9 mouse cellular contexts compared by ENCODE assay signal in the genomic region with DNA sequence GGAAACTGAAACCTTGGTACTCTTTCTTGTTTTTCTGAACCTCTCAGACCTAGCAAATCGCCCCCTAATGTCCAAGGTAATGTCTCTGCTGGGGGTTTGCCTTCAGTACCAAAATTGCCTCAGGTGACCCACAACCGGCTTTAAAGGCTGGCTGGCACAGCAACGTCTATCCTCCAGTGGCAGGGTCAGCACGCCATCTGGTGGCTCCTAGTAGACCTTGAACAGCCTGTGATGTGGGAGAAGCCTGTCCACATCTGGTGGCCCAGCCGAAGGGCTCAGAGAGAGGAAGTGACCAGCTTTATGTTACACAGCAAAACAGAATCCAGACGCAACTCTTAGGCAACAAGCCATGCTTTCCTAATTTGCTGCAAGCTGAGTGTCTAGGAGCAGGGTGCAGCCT. TPM values are rescaled to one million over a fixed set of nuclear protein-coding genes. Genes with fewer than 3 reads are reported as not detected.
DNase-seq lines count a peak whose midpoint lies in the region; ATAC-seq and TF ChIP-seq lines count a peak whose summit lies in the region.
"Had no signal": no experiment of that assay in that cellular context is flagged by ENCODE, and none has a peak within 500 bp of the region (broad histone marks: within the 10 kb centered on the region; RNA-seq: fewer than 3 reads in every experiment).

No protein-coding gene starts in this region.

- TF ChIP-seq EP300 in MEL (IDR thresholded peaks at IDR 0.05; ENCODE audit: low read depth in 1 of 2, low read length in 2 of 2): no peak

- ATAC-seq in cerebellum, adult (ENCODE audit: insufficient number of reproducible peaks, low FRiP score, low TSS enrichment): peak; percentile 70; the same call in 1 of the 2 replicates
- peak; percentile 79 for ATAC-seq in frontal cortex, adult (ENCODE audit: low TSS enrichment)
- ATAC-seq in hindbrain, embryonic 16.5 days: peak; percentile 85

- peak; percentile 77 to 96 (median 94) for TF ChIP-seq CTCF in MEL (IDR thresholded peaks at IDR 0.05 in 2 of 3, conservative IDR thresholded peaks at IDR 0.05 in 1 of 3; ENCODE audit: control insufficient read depth in 1 of 3, insufficient read depth in 1 of 3, low read depth in 2 of 3, low read length in 3 of 3, poor library complexity in 1 of 3, severe bottlenecking in 1 of 3)

- 5% methylated on average over 6 of the region's 6 CpGs for WGBS in hindbrain, embryonic 16.5 days

- H3K4me2 ChIP-seq in hindbrain, embryonic 16.5 days (ENCODE audit: low read length): no peak overlapping the region
- H3K4me2 ChIP-seq: limb, embryonic 15.5 days had no signal

- no peaks in the 10 kb centered on the region for H3K79me2 ChIP-seq in MEL (ENCODE audit: control insufficient read depth, insufficient read depth, low read length, poor library complexity)

- H3K9ac ChIP-seq in MEL (ENCODE audit: control insufficient read depth, low read depth, low read length, poor library complexity, severe bottlenecking): no peak overlapping the region
- no peak overlapping the region for H3K9ac ChIP-seq in hindbrain, embryonic 16.5 days (ENCODE audit: low read depth, low read length)
- H3K9ac ChIP-seq: limb, embryonic 15.5 days had no signal

- no peak overlapping the region for H3K27ac ChIP-seq in MEL (ENCODE audit: control insufficient read depth, low read depth, low read length)
- no peak overlapping the region for H3K27ac ChIP-seq in hindbrain, embryonic 16.5 days (ENCODE audit: low read depth, low read length)
- H3K27ac ChIP-seq: limb, embryonic 15.5 days had no signal

- TF ChIP-seq POLR2A in MEL (IDR thresholded peaks at IDR 0.05; ENCODE audit: control insufficient read depth in 1 of 2, insufficient read depth in 1 of 2, low read depth in 1 of 2, low read length in 2 of 2, poor library complexity in 1 of 2): no peak

- H3K4me3 ChIP-seq in MEL (ENCODE audit: control insufficient read depth in 1 of 2, insufficient read depth in 1 of 2, low read depth in 2 of 2, low read length in 2 of 2): no peak overlapping the region
- no peak overlapping the region for H3K4me3 ChIP-seq in hindbrain, embryonic 16.5 days (ENCODE audit: low read length)
- peak overlapping the region; percentile 26 for H3K4me3 ChIP-seq in megakaryocyte, embryonic 14.5 days (replicated peaks)
- H3K4me3 ChIP-seq: limb, embryonic 15.5 days had no signal

- H3K9me3 ChIP-seq in MEL (replicated peaks; ENCODE audit: insufficient read depth, low read length): no peaks in the 10 kb centered on the region
- H3K9me3 ChIP-seq in hindbrain, embryonic 16.5 days (ENCODE audit: control insufficient read depth, low read length): no peaks in the 10 kb centered on the region
- no peaks in the 10 kb centered on the region for H3K9me3 ChIP-seq in megakaryocyte, embryonic 14.5 days
- H3K9me3 ChIP-seq: limb, embryonic 15.5 days had no signal

- no peaks in the 10 kb centered on the region for H3K4me1 ChIP-seq in MEL (ENCODE audit: control insufficient read depth in 1 of 2, insufficient read depth in 2 of 2, low read length in 2 of 2)
- no peaks in the 10 kb centered on the region for H3K4me1 ChIP-seq in hindbrain, embryonic 16.5 days (ENCODE audit: control insufficient read depth, insufficient read depth, low read depth, low read length)
- H3K4me1 ChIP-seq in megakaryocyte, embryonic 14.5 days: peaks cover 21% of the 10 kb centered on the region
- H3K4me1 ChIP-seq: limb, embryonic 15.5 days had no signal

- peak; percentile 79 for DNase-seq in MEL (ENCODE audit: low read depth, low spot score)
- DNase-seq in left cerebral cortex, adult 11 months (ENCODE audit: low spot score): peak; percentile 64
- peak; percentile 86 to 87 for DNase-seq in right cerebral cortex, postnatal 10 days (ENCODE audit: low spot score in 2 of 2)
- DNase-seq in urinary bladder, postnatal 36 days (ENCODE audit: low spot score in 2 of 2): peak; percentile 67 to 82

- peak; percentile 96 for TF ChIP-seq RAD21 in MEL (IDR thresholded peaks at IDR 0.05; ENCODE audit: low read depth, low read length)

- H3K27me3 ChIP-seq in MEL (ENCODE audit: control insufficient read depth in 1 of 2, insufficient read depth in 2 of 2, low read length in 2 of 2): peaks cover 2 to 14% of the 10 kb centered on the region in 2 experiments
- no peaks in the 10 kb centered on the region for H3K27me3 ChIP-seq in hindbrain, embryonic 16.5 days (replicated peaks; ENCODE audit: control insufficient read depth, insufficient read depth, low read length)
- H3K27me3 ChIP-seq in megakaryocyte, embryonic 14.5 days (replicated peaks): peaks cover 78% of the 10 kb centered on the region
- H3K27me3 ChIP-seq: limb, embryonic 15.5 days had no signal

- H3K36me3 ChIP-seq in MEL (ENCODE audit: control insufficient read depth in 1 of 2, insufficient read depth in 2 of 2, low read length in 2 of 2): no peaks in the 10 kb centered on the region; a peak in 1 of 4 replicates
- H3K36me3 ChIP-seq in hindbrain, embryonic 16.5 days (ENCODE audit: control insufficient read depth, insufficient read depth, low read length): no peaks in the 10 kb centered on the region
- no peaks in the 10 kb centered on the region for H3K36me3 ChIP-seq in megakaryocyte, embryonic 14.5 days (replicated peaks; ENCODE audit: low read length)
- H3K36me3 ChIP-seq: limb, embryonic 15.5 days had no signal

TF ChIP-seq in MEL, 35 proteins besides CTCF, POLR2A, EP300 and RAD21:
- TF ChIP-seq ZC3H11A (IDR thresholded peaks at IDR 0.05; ENCODE audit: low read depth, low read length): peak; percentile 88
- TF ChIP-seq E2F4 (IDR thresholded peaks at IDR 0.05; ENCODE audit: borderline replicate concordance, low read depth, low read length): no peak
- TF ChIP-seq NRF1 (IDR thresholded peaks at IDR 0.05; ENCODE audit: insufficient read depth, low read depth, low read length, poor library complexity, severe bottlenecking): no peak
- TF ChIP-seq RCOR1 (IDR thresholded peaks at IDR 0.05; ENCODE audit: low read depth, low read length): no peak
- no peak for TF ChIP-seq MYC (IDR thresholded peaks at IDR 0.05; ENCODE audit: low read depth, low read length)
- TF ChIP-seq SMC3 (IDR thresholded peaks at IDR 0.05; ENCODE audit: low read depth, low read length): peak; percentile 93
TF ChIP-seq in MEL: peak in this region for 2.

RNA-seq across cellular contexts. Expression of a gene that starts 9.7 kb away (rescaled TPM):
- total RNA-seq in MEL (2012; rRNA removed): 15.7 and 18.0 TPM in 2 replicates
- polyA plus RNA-seq in MEL (2012; ENCODE audit: insufficient read depth in 1 of 2, insufficient read length in 2 of 2, low read depth in 1 of 2, low replicate concordance in 2 of 2, missing spikeins in 1 of 2): 10 to 100 TPM in 1 of 2 experiments, not detected in 1; 32.4 TPM
- 33.6 and 35.4 TPM in 2 replicates for polyA plus RNA-seq in hindbrain, embryonic 16.5 days (2015; fragmentation: Nextera tagmentation; extraction: Ambion mirVana)
- 11.7 and 13.4 TPM in 2 replicates for polyA plus RNA-seq in megakaryocyte, embryonic 14.5 days (2012; ENCODE audit: insufficient read depth, low replicate concordance)

RNA-seq across cellular contexts. Expression of a gene that starts 28.5 kb away (rescaled TPM):
- 341 and 345 TPM in 2 replicates for total RNA-seq in MEL (2012; rRNA removed)
- polyA plus RNA-seq in MEL (2012; ENCODE audit: insufficient read depth in 1 of 2, insufficient read length in 2 of 2, low read depth in 1 of 2, low replicate concordance in 2 of 2, missing spikeins in 1 of 2): 100 to 1,000 TPM; 100 to 566 TPM
- polyA plus RNA-seq in hindbrain, embryonic 16.5 days (2015; fragmentation: Nextera tagmentation; extraction: Ambion mirVana): 42.7 and 54.7 TPM in 2 replicates
- 208 and 210 TPM in 2 replicates for polyA plus RNA-seq in megakaryocyte, embryonic 14.5 days (2012; ENCODE audit: insufficient read depth, low replicate concordance)

RNA-seq across cellular contexts. Expression of a gene that starts 50.1 kb away (rescaled TPM):
- total RNA-seq in MEL (2012; rRNA removed): not detected in 2 replicates
- not detected for polyA plus RNA-seq in MEL (2012; ENCODE audit: insufficient read depth in 1 of 2, insufficient read length in 2 of 2, low read depth in 1 of 2, low replicate concordance in 2 of 2, missing spikeins in 1 of 2)
- 8.0 and 10.6 TPM in 2 replicates for polyA plus RNA-seq in hindbrain, embryonic 16.5 days (2015; fragmentation: Nextera tagmentation; extraction: Ambion mirVana)
- not detected in 2 replicates for polyA plus RNA-seq in megakaryocyte, embryonic 14.5 days (2012; ENCODE audit: insufficient read depth, low replicate concordance)
